Mouse (Mus musculus) activated CD4-positive, CD25-positive, alpha-beta regulatory T cell, adult 4 months (primary cell): ENCODE data around the gene Zfp53. TPM values are rescaled to one million over a fixed set of nuclear protein-coding genes. Genes with fewer than 3 reads are reported as not detected.
A peak's percentile ranks its signal among the peaks of the same experiment; 100 is the strongest.

Experiments
- ATAC-seq: one replicate; pipeline ENCODE4 v1.8.0; 2017
- polyA plus RNA-seq, 2 experiments: library from polyadenylated mRNA; unstranded; fragments of 100-300 nt; shearing (Covaris generic); gene quantifications; one replicate each; pipeline ENCODE4 v1.2.1; 2017

Gene Zfp53
- polyA plus RNA-seq, 2 experiments from 2014 or later, result 31.8 to 32.9 TPM

DNA sequence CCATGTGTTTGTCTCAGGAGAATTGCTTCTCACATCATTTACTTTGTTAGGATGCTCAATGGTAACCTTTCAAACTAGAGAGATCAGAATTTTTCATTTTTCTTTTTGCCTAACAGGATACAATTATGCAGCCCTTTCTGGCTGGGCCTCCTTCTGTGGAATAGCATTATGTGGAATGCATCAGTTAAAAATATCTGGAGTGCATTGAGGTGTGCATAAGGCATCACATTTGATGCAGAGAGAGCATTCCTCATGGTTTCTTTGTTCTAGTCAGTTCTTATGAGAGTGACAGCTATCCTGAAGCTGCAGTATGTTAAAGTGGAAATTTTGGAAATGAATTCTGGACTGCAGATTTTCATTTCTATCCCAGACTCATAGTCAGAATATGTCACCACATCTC, 37.5 kb downstream of the Zfp53 start:
- ATAC-seq, result no peak

DNA sequence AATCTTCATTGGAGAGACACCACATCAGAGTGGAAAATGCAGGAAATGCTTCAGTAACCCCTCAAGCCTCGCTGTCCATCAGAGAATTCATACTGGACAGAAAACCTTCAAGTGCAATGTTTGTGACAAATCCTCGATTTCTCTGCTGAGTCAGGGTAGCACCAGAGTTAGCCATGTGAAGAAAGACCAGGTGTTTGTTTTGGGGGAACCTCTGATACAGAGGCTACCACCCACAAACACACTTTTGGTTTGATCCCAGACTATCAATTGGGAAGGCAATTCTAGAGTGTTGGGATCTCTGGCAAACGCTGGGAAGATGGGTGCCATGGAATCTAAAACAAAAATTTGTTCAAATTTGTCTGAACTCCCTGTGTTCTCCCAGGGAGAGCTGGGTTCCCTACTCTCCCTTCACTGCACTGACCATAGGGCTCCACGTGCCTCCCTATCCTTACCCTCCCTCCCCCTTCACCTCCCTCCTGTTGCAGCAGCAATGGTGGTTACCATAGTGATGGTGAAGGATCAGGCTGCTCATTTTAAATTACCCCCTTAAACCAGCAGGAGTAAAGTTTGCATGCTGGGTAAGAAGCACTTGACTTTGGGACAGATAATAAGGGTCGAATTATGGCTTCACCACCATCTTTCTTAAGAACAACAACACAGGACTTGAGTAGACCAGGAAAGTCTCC, 42.0 kb downstream of the Zfp53 start:
- ATAC-seq, result no peak

DNA sequence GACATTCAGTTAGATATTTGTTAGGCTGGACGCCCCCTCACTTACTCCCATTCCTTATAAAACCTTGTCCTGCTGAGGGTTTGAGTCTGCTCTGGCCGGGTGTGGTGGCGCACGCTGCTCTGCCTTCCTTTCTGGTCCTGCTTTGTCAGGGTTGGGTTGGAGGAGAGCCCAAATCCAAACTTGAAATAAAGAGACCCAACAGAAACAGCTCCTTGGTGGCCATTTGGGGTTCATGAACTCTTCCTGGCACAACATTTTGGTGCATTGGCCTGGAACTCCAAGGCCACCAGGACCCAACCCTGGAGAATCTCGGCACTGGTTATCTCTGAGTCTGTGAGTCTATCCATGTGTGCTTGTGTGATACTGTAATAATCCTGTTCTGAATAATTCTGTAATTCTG, 42.8 kb downstream of the Zfp53 start:
- ATAC-seq, result no peak

DNA sequence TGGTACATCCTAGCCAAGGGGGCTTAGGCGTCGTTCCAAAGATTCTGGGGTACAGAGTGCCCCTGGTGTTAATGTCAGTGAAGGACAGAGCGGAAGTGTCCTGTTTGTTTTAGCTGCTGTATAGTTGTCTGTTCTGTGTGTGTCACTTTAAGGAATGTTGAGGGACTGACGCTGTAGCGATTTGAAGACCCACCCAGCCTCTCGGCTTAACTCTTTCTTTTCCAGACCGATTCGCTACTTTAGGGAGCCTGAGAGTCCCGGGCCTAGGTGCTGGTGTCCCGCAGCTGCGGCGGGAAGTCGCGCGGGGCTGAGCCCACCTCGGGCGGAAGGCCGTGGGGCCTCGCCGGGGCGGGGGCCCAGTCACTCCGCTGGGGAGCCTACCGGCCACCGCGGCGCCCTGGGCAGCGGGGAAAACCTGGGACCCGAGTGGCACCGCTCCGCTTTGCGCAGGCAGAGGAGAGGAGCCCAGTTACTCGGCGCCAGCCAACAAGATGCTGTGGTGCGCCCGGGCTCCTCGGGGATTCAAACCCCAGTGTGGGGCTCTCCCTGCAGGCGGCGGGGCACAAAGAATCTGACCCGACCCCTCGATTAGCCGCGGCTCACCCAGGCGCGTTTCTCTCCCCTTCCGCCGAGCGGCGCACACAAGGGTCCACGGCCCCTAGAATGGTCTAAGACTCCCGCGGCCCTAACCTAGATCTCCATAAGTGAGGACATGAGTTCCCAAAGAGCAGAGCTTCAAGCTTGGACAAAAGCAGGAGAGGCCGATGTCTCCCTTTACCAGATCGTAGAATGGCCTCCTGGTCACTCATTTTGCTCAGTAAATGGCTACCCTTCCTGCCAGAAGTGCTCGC, 43.5 kb downstream of the Zfp53 start:
- ATAC-seq, result peak; percentile 16

DNA sequence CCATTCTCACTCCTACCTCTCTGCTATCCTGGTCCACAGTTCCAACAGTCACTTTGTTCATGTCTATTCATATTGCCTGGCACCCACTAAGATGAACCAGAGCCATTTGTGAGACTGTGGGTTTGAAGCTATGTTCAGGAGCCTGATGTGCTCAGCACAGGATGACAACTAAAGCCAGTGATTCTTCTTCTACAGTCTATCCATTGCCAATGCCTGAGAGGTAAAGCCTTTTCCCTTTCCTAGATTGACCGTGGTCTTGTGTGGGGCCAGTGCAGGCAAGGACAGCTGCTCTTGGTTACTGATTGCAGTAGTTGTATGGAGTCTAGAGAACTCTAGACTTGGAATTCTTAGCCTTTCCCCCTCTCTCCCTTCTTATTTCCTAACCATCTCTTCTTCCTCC, 45.2 kb downstream of the Zfp53 start:
- ATAC-seq, result no peak

DNA sequence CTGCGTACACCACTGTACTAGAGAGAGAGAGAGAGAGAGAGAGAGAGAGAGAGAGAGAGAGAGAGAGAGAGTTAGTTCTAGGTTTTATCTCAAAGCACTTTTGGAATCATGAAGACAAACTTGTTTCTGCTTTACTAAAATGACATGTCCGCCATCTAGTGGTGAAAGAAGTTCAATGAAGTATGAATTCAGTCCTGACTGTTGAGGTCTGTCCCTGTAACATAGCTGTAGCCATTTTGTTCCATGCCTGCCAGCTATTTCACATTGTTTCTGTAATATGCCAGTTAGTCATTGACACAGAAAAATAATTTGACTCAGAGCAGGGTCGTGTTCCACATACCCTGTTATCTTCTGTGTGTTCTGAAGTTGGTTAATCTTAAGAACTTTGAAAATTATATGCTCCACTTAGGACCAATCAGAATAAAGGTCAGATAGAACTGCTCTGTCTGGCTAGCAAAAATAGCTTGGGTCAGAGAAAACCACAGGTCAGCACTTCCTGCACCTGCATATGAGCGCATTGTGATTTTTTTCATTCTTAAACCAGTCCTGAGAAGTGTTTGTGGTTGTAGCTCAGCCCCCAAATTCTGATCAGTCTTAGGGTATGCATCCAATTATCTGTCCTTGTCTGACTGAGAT, 45.8 kb downstream of the Zfp53 start:
- ATAC-seq, result peak; percentile 66

DNA sequence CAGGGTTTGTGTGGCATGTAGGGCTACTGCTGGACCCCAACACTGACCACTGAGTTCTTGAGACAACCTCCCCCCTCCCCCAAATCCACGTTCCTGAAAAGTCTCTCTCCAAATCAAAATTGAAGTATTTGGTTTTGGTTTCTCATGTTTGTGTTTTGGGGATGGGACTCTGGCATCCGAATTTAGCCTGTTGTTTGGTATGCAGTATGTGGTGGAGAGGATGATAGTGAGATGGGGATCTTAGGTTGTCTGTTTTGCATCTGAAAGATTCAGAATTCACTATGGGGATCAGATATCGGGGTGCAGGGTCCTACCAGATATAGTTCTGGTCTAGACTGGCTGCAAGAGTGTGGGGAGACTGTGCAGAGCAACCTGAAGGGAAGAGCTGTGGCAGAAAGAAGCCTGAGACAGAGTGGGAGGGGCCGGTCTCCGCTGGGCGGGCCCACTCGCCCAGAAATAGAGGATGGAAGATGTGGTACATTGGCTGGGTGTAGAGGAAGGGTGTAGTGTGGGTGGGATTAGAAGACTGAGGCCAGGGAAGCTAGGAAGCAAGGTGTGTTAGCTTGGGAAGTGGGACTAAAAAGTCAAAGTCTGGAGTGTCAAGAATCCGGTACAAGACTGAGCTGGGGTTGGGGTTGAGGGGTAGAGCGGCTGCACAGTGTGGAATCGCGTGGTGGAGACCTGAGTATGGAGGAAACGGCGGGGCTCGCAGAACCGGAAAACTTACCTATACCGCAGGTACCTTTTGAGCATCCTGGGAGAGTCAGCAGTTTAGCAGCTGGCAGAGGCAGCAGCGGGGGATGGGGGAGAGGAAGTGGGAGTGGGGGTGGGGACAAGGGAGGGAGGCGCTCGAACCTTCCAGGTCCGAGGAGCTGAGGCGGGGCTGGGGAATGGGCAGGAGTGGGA, 46.6 kb downstream of the Zfp53 start, which contains the start of gene Zfp52:
TSS of gene Zfp52 (plus strand) at position 444 of the 906 bp plus-strand sequence.
- peak; percentile 64 for ATAC-seq

DNA sequence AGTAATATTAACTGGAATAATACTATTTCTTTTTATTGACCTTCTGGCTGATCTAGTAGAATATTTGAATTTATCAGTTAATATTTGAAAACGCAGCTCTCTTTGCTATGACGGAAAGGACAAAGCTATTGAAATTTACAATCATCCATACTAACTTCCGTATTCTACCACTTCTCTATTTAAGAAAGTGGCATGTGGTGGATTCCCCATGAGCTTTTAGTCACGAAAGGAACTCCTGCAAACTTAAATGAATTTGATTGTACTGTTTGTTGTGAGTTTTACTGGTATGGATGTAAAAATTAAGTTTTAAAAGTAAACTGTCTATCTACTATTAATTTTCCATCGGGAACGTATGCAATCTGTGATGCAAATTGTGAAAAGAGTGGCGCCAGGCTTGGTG, 47.3 kb downstream of the Zfp53 start:
- no peak for ATAC-seq

DNA sequence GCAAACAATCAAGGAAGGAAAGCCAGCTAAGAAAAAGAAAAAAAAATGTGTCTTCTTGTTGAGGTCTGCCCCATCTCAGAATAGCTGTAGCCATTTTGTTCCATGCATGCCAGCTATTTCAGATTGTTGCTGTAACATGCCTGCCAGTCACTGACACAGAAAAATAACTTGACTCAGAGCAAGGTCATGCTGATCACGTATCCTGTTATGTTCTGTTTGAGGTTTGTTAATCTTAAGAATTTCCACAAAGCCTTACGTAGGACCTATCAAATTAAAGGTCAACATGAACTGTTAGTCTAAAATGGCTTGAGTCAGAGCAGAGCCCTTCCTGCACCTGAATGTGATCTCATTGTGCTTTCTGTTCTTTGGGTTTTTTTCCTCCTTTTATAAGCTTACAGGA, 47.9 kb downstream of the Zfp53 start:
- no peak for ATAC-seq

DNA sequence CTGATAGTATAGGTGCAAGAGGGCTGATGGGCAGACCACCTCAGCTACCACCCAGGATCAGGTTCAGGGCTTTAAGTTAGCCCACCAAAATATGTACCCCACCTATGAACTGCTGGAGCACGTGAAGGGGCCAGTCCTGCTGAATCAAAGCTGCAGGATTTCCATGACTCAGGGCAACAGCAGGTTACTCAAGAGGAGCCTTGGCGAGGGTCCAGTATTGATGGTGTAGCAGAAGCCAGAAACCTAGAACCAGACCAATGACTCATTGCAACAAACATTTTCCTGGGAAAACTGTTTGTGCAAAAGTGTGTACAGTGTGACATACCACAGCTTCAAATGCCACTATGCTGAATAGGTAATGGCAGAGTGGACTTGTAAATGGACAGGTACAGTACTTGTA, 69.0 kb downstream of the Zfp53 start:
- no peak for ATAC-seq

Other genes with a start within 250 kb of the Zfp53 start
- gene Vmn1r235, start 232.6 kb upstream of the Zfp53 start, polyA plus RNA-seq, result under 1 TPM in 1 of 2 experiments, not detected in 1; 0.30 TPM
- not detected for gene Vmn1r236, start 206.1 kb upstream of the Zfp53 start, polyA plus RNA-seq
- gene Vmn1r237, start 177.1 kb upstream of the Zfp53 start, polyA plus RNA-seq, result not detected
- gene Zfp677, start 105.2 kb upstream of the Zfp53 start, polyA plus RNA-seq, result 10 to 100 TPM; 19.2 to 22.9 TPM
- gene Zfp54, start 65.8 kb upstream of the Zfp53 start, polyA plus RNA-seq, result 10 to 100 TPM; 10.5 to 11.8 TPM
- gene Zfp51, start 38.6 kb upstream of the Zfp53 start, polyA plus RNA-seq, result 10 to 100 TPM; 36.2 to 41.1 TPM
- 10 to 100 TPM; 16.5 to 20.0 TPM for gene Zfp52, start 46.5 kb downstream of the Zfp53 start, polyA plus RNA-seq
- 1 to 10 TPM; 2.6 to 7.1 TPM for gene Zfp948, start 78.0 kb downstream of the Zfp53 start, polyA plus RNA-seq
- 10 to 100 TPM in 1 of 2 experiments, 1 to 10 TPM in 1; 9.9 to 15.3 TPM for gene Zfp983, start 161.6 kb downstream of the Zfp53 start, polyA plus RNA-seq
- gene Gm10226, start 202.9 kb downstream of the Zfp53 start, polyA plus RNA-seq, result 10 to 100 TPM; 16.1 to 17.7 TPM
- gene Zfp760, start 218.7 kb downstream of the Zfp53 start, polyA plus RNA-seq, result 1 to 10 TPM; 7.0 to 8.3 TPM
- gene Zfp229, start 241.8 kb downstream of the Zfp53 start, polyA plus RNA-seq, result under 1 TPM; 0.34 to 0.50 TPM